Mouse (Mus musculus) lung, adult 18-20 months (tissue): ENCODE data around the gene Gpr12.
"Not testable (repeated sequence)": the region's sequence is repeated elsewhere in the genome, so short reads cannot be mapped to it uniquely, and the experiment has no call there.

ENCODE experiments used
- DNase-seq, 2 experiments: peaks; one replicate each; pipeline ENCODE4 v3.0.0; 2022; ENCODE audit warnings: mixed read lengths in 2 of 2

The Gpr12 gene

GRCm38 (mm10) chr5:146585307-146585651 lies 240 bp upstream of the Gpr12 start:
- no peak for DNase-seq

- no peak for DNase-seq
Measured at GRCm38 (mm10) chr5:146584156-146584477, 922 bp downstream of the Gpr12 start.

GRCm38 (mm10) chr5:146576668-146577067 lies 8.4 kb downstream of the Gpr12 start:
- no peak for DNase-seq

- not testable (repeated sequence) for DNase-seq
Measured at GRCm38 (mm10) chr5:146572735-146573042, 12.3 kb downstream of the Gpr12 start.

- DNase-seq = not testable (repeated sequence)
Measured at GRCm38 (mm10) chr5:146571830-146572734, 13.0 kb downstream of the Gpr12 start.

- not testable (repeated sequence) for DNase-seq
Measured at GRCm38 (mm10) chr5:146570179-146570578, 14.9 kb downstream of the Gpr12 start.

GRCm38 (mm10) chr5:146567054-146567453 lies 18.0 kb downstream of the Gpr12 start:
- no peak for DNase-seq

GRCm38 (mm10) chr5:146564259-146564658 lies 20.8 kb downstream of the Gpr12 start:
- no peak for DNase-seq

- DNase-seq = not testable (repeated sequence)
Measured at GRCm38 (mm10) chr5:146555836-146556235, 29.2 kb downstream of the Gpr12 start, which contains the start of gene Gm3415. Gene Gm3415, plus strand, starts transcription at chr5:146556136.

- DNase-seq = not testable (repeated sequence)
Measured at GRCm38 (mm10) chr5:146537347-146537746, 47.7 kb downstream of the Gpr12 start, which contains the start of gene Gm3409. Gene Gm3409, plus strand, starts transcription at chr5:146537647.
